Mouse (Mus musculus) urinary bladder, postnatal 4 days (tissue): ENCODE measurements around the gene Smug1.
A peak's percentile ranks its signal among the peaks of the same experiment; 100 is the strongest.

ENCODE experiments used
- DNase-seq, 2 experiments: peaks; one replicate each; pipeline ENCODE4 v3.0.0; 2021 to 2022; ENCODE audit warnings: low spot score in 2 of 2

Gene Smug1

GRCm38 (mm10) chr15:103177611-103178041, 10.7 kb upstream of the Smug1 start:
- DNase-seq: no peak

GRCm38 (mm10) chr15:103176874-103177421, 10.1 kb upstream of the Smug1 start:
- DNase-seq: peak; percentile 78 to 94

GRCm38 (mm10) chr15:103173251-103173650, 6.4 kb upstream of the Smug1 start:
- DNase-seq: no peak

- DNase-seq: peak; percentile 60 to 72
Measured at GRCm38 (mm10) chr15:103172537-103172936, 5.6 kb upstream of the Smug1 start.

GRCm38 (mm10) chr15:103171276-103171675, 4.4 kb upstream of the Smug1 start:
- DNase-seq: peak in 1 of 2 experiments; percentile 35

GRCm38 (mm10) chr15:103170316-103170679, 3.4 kb upstream of the Smug1 start:
- DNase-seq: no peak

GRCm38 (mm10) chr15:103169612-103170315, 2.9 kb upstream of the Smug1 start:
- DNase-seq: no peak

GRCm38 (mm10) chr15:103168801-103169611, 2.1 kb upstream of the Smug1 start:
- peak in 1 of 2 experiments; percentile 48 for DNase-seq

GRCm38 (mm10) chr15:103167786-103168185, 894 bp upstream of the Smug1 start:
- DNase-seq: no peak

- DNase-seq: no peak
Measured at GRCm38 (mm10) chr15:103165924-103166323, 968 bp downstream of the Smug1 start.

- DNase-seq: peak; percentile 83 to 89
Measured at GRCm38 (mm10) chr15:103165379-103165778, 1.5 kb downstream of the Smug1 start.

GRCm38 (mm10) chr15:103163182-103163919, 3.5 kb downstream of the Smug1 start:
- peak; percentile 81 to 87 for DNase-seq

GRCm38 (mm10) chr15:103157585-103157984, 9.3 kb downstream of the Smug1 start:
- DNase-seq: no peak

GRCm38 (mm10) chr15:103156890-103157289, 10.0 kb downstream of the Smug1 start:
- DNase-seq: no peak

GRCm38 (mm10) chr15:103155366-103156321, 11.2 kb downstream of the Smug1 start:
- DNase-seq: no peak

- no peak for DNase-seq
Measured at GRCm38 (mm10) chr15:103152890-103153610, 13.8 kb downstream of the Smug1 start.

- no peak for DNase-seq
Measured at GRCm38 (mm10) chr15:103152371-103152770, 14.5 kb downstream of the Smug1 start.

GRCm38 (mm10) chr15:103147779-103148178, 19.1 kb downstream of the Smug1 start:
- no peak for DNase-seq

GRCm38 (mm10) chr15:103147422-103147690, 19.5 kb downstream of the Smug1 start:
- DNase-seq: no peak
